Mouse (Mus musculus) thymus, postnatal 10 days (tissue): Measurements from ENCODE around the gene Mindy2.

Source experiments
- DNase-seq, 2 experiments: peaks; one replicate each; pipeline ENCODE4 v3.0.0; 2021; ENCODE audit warnings: low spot score in 2 of 2

The Mindy2 gene

GRCm38 (mm10) chr9:70657013-70657967 is at the start of gene Mindy2:
Gene Mindy2, minus strand, starts transcription at chr9:70657174.
- peak; percentile 98 to 100 for DNase-seq

GRCm38 (mm10) chr9:70706444-70706843 is 49.5 kb upstream of the Mindy2 start:
- DNase-seq = no peak

GRCm38 (mm10) chr9:70703597-70704203 is 46.7 kb upstream of the Mindy2 start:
- DNase-seq = no peak

GRCm38 (mm10) chr9:70698090-70698489 is 41.1 kb upstream of the Mindy2 start:
- no peak for DNase-seq

- no peak for DNase-seq
These were observed 38.7 kb upstream of the Mindy2 start for GRCm38 (mm10) chr9:70695723-70696122.

- DNase-seq = no peak
These were observed 35.1 kb upstream of the Mindy2 start for GRCm38 (mm10) chr9:70691772-70692693.

GRCm38 (mm10) chr9:70690579-70690978 is 33.6 kb upstream of the Mindy2 start:
- DNase-seq = no peak

GRCm38 (mm10) chr9:70689926-70690325 is 33.0 kb upstream of the Mindy2 start:
- DNase-seq = no peak

- no peak for DNase-seq
These were observed 31.5 kb upstream of the Mindy2 start for GRCm38 (mm10) chr9:70688301-70688968.

GRCm38 (mm10) chr9:70682202-70682601 is 25.2 kb upstream of the Mindy2 start:
- DNase-seq = no peak

GRCm38 (mm10) chr9:70679132-70680091 is 22.4 kb upstream of the Mindy2 start:
- DNase-seq = peak; percentile 43 to 45

- peak; percentile 99 for DNase-seq
These were observed 21.7 kb upstream of the Mindy2 start, which contains the start of gene Adam10 for GRCm38 (mm10) chr9:70678682-70679131. Gene Adam10, plus strand, starts transcription at chr9:70678997.

- no peak for DNase-seq
These were observed 19.0 kb upstream of the Mindy2 start for GRCm38 (mm10) chr9:70675961-70676360.

- DNase-seq = no peak
These were observed 18.1 kb upstream of the Mindy2 start for GRCm38 (mm10) chr9:70675117-70675516.

GRCm38 (mm10) chr9:70673656-70674055 is 16.7 kb upstream of the Mindy2 start:
- DNase-seq = no peak

- peak in 1 of 2 experiments; percentile 29 for DNase-seq
These were observed 15.0 kb upstream of the Mindy2 start for GRCm38 (mm10) chr9:70671772-70672579.

GRCm38 (mm10) chr9:70671278-70671677 is 14.3 kb upstream of the Mindy2 start:
- peak; percentile 62 to 63 for DNase-seq

- DNase-seq = no peak
These were observed 13.4 kb upstream of the Mindy2 start for GRCm38 (mm10) chr9:70670381-70670780.

GRCm38 (mm10) chr9:70669197-70669596 is 12.2 kb upstream of the Mindy2 start:
- no peak for DNase-seq
